Mouse (Mus musculus) liver, embryonic 15.5 days (tissue): Measurements from ENCODE around the gene Tlcd2. TPM values are rescaled to one million over a fixed set of nuclear protein-coding genes. Genes with fewer than 3 reads are reported as not detected.

Experiments used
- ATAC-seq: fragments of 200-750 bp; cut with Nextera tagmentation; 2 replicates; pipeline ENCODE4 v1.8.0; 2017; ENCODE audit warnings: moderate number of reproducible peaks, mild to moderate bottlenecking, moderate library complexity; ENCODE audit not compliant: insufficient read depth
- H3K27ac ChIP-seq: fragments of 300-500 bp; sonication (generic); replicated peaks from 2 replicates; pipeline ENCODE4 v1.5.1; 2015; ENCODE audit warnings: mild to moderate bottlenecking, inconsistent platforms
- H3K27me3 ChIP-seq: fragments of 300-500 bp; sonication (generic); 2 replicates; pipeline ENCODE4 v1.6.1; 2015; ENCODE audit warnings: mild to moderate bottlenecking, inconsistent platforms
- H3K36me3 ChIP-seq: fragments of 300-500 bp; sonication (generic); replicated peaks from 2 replicates; pipeline ENCODE4 v1.6.1; 2015; ENCODE audit warnings: moderate library complexity, mild to moderate bottlenecking, inconsistent platforms
- H3K4me1 ChIP-seq: fragments of 300-500 bp; sonication (generic); replicated peaks from 2 replicates; pipeline ENCODE4 v1.6.1; 2015; ENCODE audit warnings: inconsistent platforms
- H3K4me2 ChIP-seq: fragments of 300-500 bp; sonication (generic); 2 replicates; pipeline ENCODE4 v1.6.1; 2015; ENCODE audit warnings: moderate library complexity, mild to moderate bottlenecking, inconsistent platforms
- H3K4me3 ChIP-seq: fragments of 300-500 bp; sonication (generic); replicated peaks from 2 replicates; pipeline ENCODE4 v1.5.1; 2015; ENCODE audit warnings: mild to moderate bottlenecking, inconsistent platforms
- H3K9ac ChIP-seq: fragments of 300-500 bp; sonication (generic); 2 replicates; pipeline ENCODE4 v1.6.1; 2015; ENCODE audit warnings: moderate library complexity, mild to moderate bottlenecking, inconsistent platforms
- H3K9me3 ChIP-seq: fragments of 300-500 bp; sonication (generic); replicated peaks from 2 replicates; pipeline ENCODE4 v1.6.1; 2016; ENCODE audit warnings: inconsistent platforms
- WGBS: fragments of 180-500 bp; shearing (Covaris S2); methylation state at CpG from one replicate; pipeline ENCODE4 v1.1.7; 2015; ENCODE audit warnings: mixed read lengths; ENCODE audit not compliant: insufficient replicate concordance; 5-methylcytosine and 5-hydroxymethylcytosine counted together
- microRNA counts: library from miRNA; unstranded; fragments of <30 nt; microRNA quantifications from one replicate; lab custom pipeline; 2016
- microRNA-seq: library from miRNA; unstranded; fragments of <30 nt; microRNA quantifications from one replicate; pipeline ENCODE4, GENCODE M21; 2016
- polyA plus RNA-seq: library from polyadenylated mRNA; unstranded; fragments of >200 nt; fragmentation: Nextera tagmentation; extraction: Ambion mirVana; gene quantifications from 2 replicates; pipeline ENCODE4 v1.2.1, GENCODE M21; 2015

Tlcd2 gene
- polyA plus RNA-seq, 1 experiment from 2014 or later, result 18.8 TPM

- no peaks in the 10 kb centered on the region for H3K9me3 ChIP-seq
- no peak for ATAC-seq
- no peak overlapping the region for H3K9ac ChIP-seq
- H3K27me3 ChIP-seq, result no peaks in the 10 kb centered on the region
- no peak overlapping the region for H3K4me3 ChIP-seq
- H3K4me2 ChIP-seq, result no peak overlapping the region
- 68% methylated on average over 15 of the region's 15 CpGs for WGBS
- no peaks in the 10 kb centered on the region for H3K36me3 ChIP-seq
- no peaks in the 10 kb centered on the region for H3K4me1 ChIP-seq
- H3K27ac ChIP-seq, result no peak overlapping the region
Observed at GRCm38 (mm10) chr11:75519834-75520633, 58.5 kb downstream of the Tlcd2 start.

MicroRNAs within 50 kb of the gene (microRNA counts, 519-probe panel; counts per million panel counts)
- microRNA mmu-miR-22 (lab: Ali Mortazavi, UCI), result 4,935 counts per million, percentile 95 among the panel's probes with 10 or more counts

Small RNA genes lying within 50 kb of the gene (microRNA-seq; reads per million reads assigned to microRNA genes)
- 18,464 reads per million, percentile 96 among the genes with 10 or more reads in this experiment for gene Mir22

Other genes starting within 250 kb of the Tlcd2 start
- gene Rpa1, start 113.4 kb upstream of the Tlcd2 start, polyA plus RNA-seq, result 81.9 and 88.4 TPM in 2 replicates
- 3.4 and 4.0 TPM in 2 replicates for gene Smyd4, start 113.3 kb upstream of the Tlcd2 start, polyA plus RNA-seq
- gene Serpinf1, start 39.0 kb upstream of the Tlcd2 start, polyA plus RNA-seq, result 265 and 279 TPM in 2 replicates
- 631 and 714 TPM in 2 replicates for gene Serpinf2, start 22.1 kb upstream of the Tlcd2 start, polyA plus RNA-seq
- 21.0 and 26.2 TPM in 2 replicates for gene Wdr81, start 7.0 kb upstream of the Tlcd2 start, polyA plus RNA-seq
- gene Prpf8, start 25.1 kb downstream of the Tlcd2 start, polyA plus RNA-seq, result 25.8 and 28.0 TPM in 2 replicates
- gene Rilp, start 48.4 kb downstream of the Tlcd2 start, polyA plus RNA-seq, result 3.7 TPM in 2 replicates
- 2.8 and 3.6 TPM in 2 replicates for gene Scarf1, start 51.8 kb downstream of the Tlcd2 start, polyA plus RNA-seq
- 4.2 and 5.8 TPM in 2 replicates for gene Slc43a2, start 70.0 kb downstream of the Tlcd2 start, polyA plus RNA-seq
- gene Pitpna, start 126.4 kb downstream of the Tlcd2 start, polyA plus RNA-seq, result 30.7 and 33.1 TPM in 2 replicates
- gene Inpp5k, start 169.3 kb downstream of the Tlcd2 start, polyA plus RNA-seq, result 16.0 and 18.3 TPM in 2 replicates
- 20.6 and 24.5 TPM in 2 replicates for gene Myo1c, start 188.8 kb downstream of the Tlcd2 start, polyA plus RNA-seq
- gene Crk, start 217.5 kb downstream of the Tlcd2 start, polyA plus RNA-seq, result 32.3 and 33.9 TPM in 2 replicates